ENCODE assay signal across 11 mouse cellular contexts in genomic region chr7:112407597-112407996, GRCm38 (mm10). TPM values are rescaled to one million over a fixed set of nuclear protein-coding genes. Genes with fewer than 3 reads are reported as not detected.
DNase-seq lines count a peak whose midpoint lies in the region; ATAC-seq lines count a peak whose summit lies in the region.
"Had no signal": no experiment of that assay in that cellular context is flagged by ENCODE, and none has a peak within 500 bp of the region (broad histone marks: within the 10 kb centered on the region; RNA-seq: fewer than 3 reads in every experiment).

No protein-coding gene starts in this region.

- no peak overlapping the region; the same call in 1 of the 2 replicates for H3K27ac ChIP-seq in forebrain, embryonic 14.5 days (ENCODE audit: low read depth, low read length)
- H3K27ac ChIP-seq in forebrain, embryonic 12.5 days: no peak overlapping the region
- H3K27ac ChIP-seq in midbrain, embryonic 15.5 days: 0 out of 2 replicates have a peak overlapping the region, but pooled peaks have one; percentile 14
- H3K27ac ChIP-seq: limb, embryonic 15.5 days had no signal

- H3K36me3 ChIP-seq in forebrain, embryonic 14.5 days (ENCODE audit: control insufficient read depth, insufficient read depth, low read length): no peaks in the 10 kb centered on the region
- no peaks in the 10 kb centered on the region for H3K36me3 ChIP-seq in forebrain, embryonic 12.5 days (replicated peaks)
- H3K36me3 ChIP-seq in midbrain, embryonic 15.5 days (replicated peaks): no peaks in the 10 kb centered on the region
- H3K36me3 ChIP-seq: limb, embryonic 15.5 days had no signal

- peak; percentile 69; the same call in 1 of the 2 replicates for ATAC-seq in forebrain, embryonic 14.5 days
- ATAC-seq in forebrain, embryonic 12.5 days (ENCODE audit: low FRiP score): no peak
- ATAC-seq in midbrain, embryonic 15.5 days (replicated peaks): 0 out of 2 replicates have a peak, but pooled peaks have one; percentile 48

- peak overlapping the region; percentile 16; the same call in 1 of the 2 replicates for H3K4me2 ChIP-seq in forebrain, embryonic 14.5 days (ENCODE audit: low read length)
- H3K4me2 ChIP-seq in forebrain, embryonic 12.5 days: no peak overlapping the region
- no peak overlapping the region for H3K4me2 ChIP-seq in midbrain, embryonic 15.5 days
- H3K4me2 ChIP-seq: limb, embryonic 15.5 days had no signal

- no peaks in the 10 kb centered on the region for H3K9me3 ChIP-seq in forebrain, embryonic 14.5 days (replicated peaks; ENCODE audit: control insufficient read depth, low read length)
- no peaks in the 10 kb centered on the region for H3K9me3 ChIP-seq in forebrain, embryonic 12.5 days
- no peaks in the 10 kb centered on the region for H3K9me3 ChIP-seq in midbrain, embryonic 15.5 days
- H3K9me3 ChIP-seq: limb, embryonic 15.5 days; megakaryocyte, embryonic 14.5 days had no signal

- 19% methylated on average over 7 of the region's 7 CpGs for WGBS in forebrain, embryonic 14.5 days
- WGBS in forebrain, embryonic 12.5 days: 70% methylated on average over 7 of the region's 7 CpGs
- 40% methylated on average over 7 of the region's 7 CpGs for WGBS in midbrain, embryonic 15.5 days

- no peak overlapping the region for H3K9ac ChIP-seq in forebrain, embryonic 14.5 days (ENCODE audit: low read length)
- no peak overlapping the region for H3K9ac ChIP-seq in forebrain, embryonic 12.5 days
- H3K9ac ChIP-seq in midbrain, embryonic 15.5 days: no peak overlapping the region
- H3K9ac ChIP-seq: limb, embryonic 15.5 days had no signal

- peak; percentile 88 for DNase-seq in forebrain, embryonic 14.5 days (ENCODE audit: low spot score)
- peak; percentile 54 for DNase-seq in ovary, postnatal 36 days (ENCODE audit: low spot score)
- no peak for DNase-seq in ovary, postnatal 14 days (ENCODE audit: low spot score)
- DNase-seq in heart, adult 8-10 months (ENCODE audit: low spot score): peak; percentile 26
- no peak for DNase-seq in kidney, postnatal 4 days
- DNase-seq in kidney, postnatal 25 days: no peak
- DNase-seq: thymus, adult 18-20 months had no signal

- H3K4me3 ChIP-seq in forebrain, embryonic 14.5 days (ENCODE audit: low read depth, low read length): no peak overlapping the region
- no peak overlapping the region for H3K4me3 ChIP-seq in forebrain, embryonic 12.5 days (replicated peaks)
- no peak overlapping the region for H3K4me3 ChIP-seq in midbrain, embryonic 15.5 days
- H3K4me3 ChIP-seq: limb, embryonic 15.5 days; megakaryocyte, embryonic 14.5 days had no signal

- H3K27me3 ChIP-seq in forebrain, embryonic 14.5 days (replicated peaks; ENCODE audit: control insufficient read depth, insufficient read depth, low read length): no peaks in the 10 kb centered on the region
- peaks cover 19% of the 10 kb centered on the region; the same call in 1 of the 2 replicates for H3K27me3 ChIP-seq in forebrain, embryonic 12.5 days
- H3K27me3 ChIP-seq in midbrain, embryonic 15.5 days (replicated peaks): no peaks in the 10 kb centered on the region
- H3K27me3 ChIP-seq: limb, embryonic 15.5 days had no signal

- peaks cover 18% of the 10 kb centered on the region for H3K4me1 ChIP-seq in forebrain, embryonic 14.5 days (ENCODE audit: control insufficient read depth, insufficient read depth, low read length)
- peaks cover 9% of the 10 kb centered on the region for H3K4me1 ChIP-seq in forebrain, embryonic 12.5 days
- H3K4me1 ChIP-seq in midbrain, embryonic 15.5 days: peaks cover 7% of the 10 kb centered on the region
- H3K4me1 ChIP-seq: limb, embryonic 15.5 days had no signal

RNA-seq across cellular contexts. Expression of gene Parva, which starts 19.7 kb away (rescaled TPM):
- polyA plus RNA-seq in forebrain, embryonic 14.5 days (2014; fragmentation: Nextera tagmentation; extraction: Ambion mirVana): 17.4 and 22.2 TPM in 2 replicates
- polyA plus RNA-seq in forebrain, embryonic 12.5 days (2016; fragmentation: Nextera tagmentation; extraction: Ambion mirVana): 51.9 and 54.6 TPM in 2 replicates
- total RNA-seq in heart, adult 8-10 months (2022): 10 to 100 TPM; 42.6 to 46.1 (median 44.5) TPM
- polyA plus RNA-seq in midbrain, embryonic 15.5 days (2015; fragmentation: Nextera tagmentation; extraction: Ambion mirVana): 23.9 and 25.7 TPM in 2 replicates

Comparison
In these comparisons a context has a peak if more than half of its experiments do, and no peak if none do; other contexts are left out.
1. DNase-seq: peak in forebrain, embryonic 14.5 days (single experiment), ovary, postnatal 36 days (single experiment) and heart, adult 8-10 months (single experiment); none in ovary, postnatal 14 days (single experiment), kidney, postnatal 4 days (0 of 2) and kidney, postnatal 25 days (0 of 2).